Comparison of ENCODE assay signal across 17 mouse cellular contexts in genomic region chr9:68913191-68913697, GRCm38 (mm10).
DNase-seq lines count a peak whose midpoint lies in the region; ATAC-seq and TF ChIP-seq lines count a peak whose summit lies in the region.
"Had no signal": no experiment of that assay in that cellular context is flagged by ENCODE, and none has a peak within 500 bp of the region (broad histone marks: within the 10 kb centered on the region; RNA-seq: fewer than 3 reads in every experiment).

No protein-coding gene starts in this region.

- peaks cover 20% of the 10 kb centered on the region for H3K4me1 ChIP-seq in kidney, embryonic 15.5 days
- H3K4me1 ChIP-seq in forebrain, embryonic 12.5 days, result peaks cover 9% of the 10 kb centered on the region; the same call in 1 of the 2 replicates
- H3K4me1 ChIP-seq: neural tube, embryonic 12.5 days had no signal

- H3K4me2 ChIP-seq in kidney, embryonic 15.5 days, result no peak overlapping the region
- H3K4me2 ChIP-seq in forebrain, embryonic 12.5 days, result no peak overlapping the region
- H3K4me2 ChIP-seq: forebrain, embryonic 15.5 days; midbrain, embryonic 15.5 days; neural tube, embryonic 12.5 days had no signal

- no peaks in the 10 kb centered on the region for H3K36me3 ChIP-seq in kidney, embryonic 15.5 days
- no peaks in the 10 kb centered on the region for H3K36me3 ChIP-seq in forebrain, embryonic 12.5 days (replicated peaks)
- H3K36me3 ChIP-seq: forebrain, embryonic 15.5 days; heart, embryonic 10.5 days; midbrain, embryonic 15.5 days; neural tube, embryonic 12.5 days had no signal

- intact Hi-C loops in gastrocnemius, adult 2 months (cut with DNase I), result no loop called here

- no peak for DNase-seq in gastrocnemius, adult 2 months
- DNase-seq in gastrocnemius, adult 18-20 months (ENCODE audit: low spot score), result no peak
- no peak for DNase-seq in kidney, adult 11 months
- peak; percentile 34 for DNase-seq in retina, postnatal 1 day
- no peak for DNase-seq in retina, embryonic 14.5 days (ENCODE audit: low spot score)
- DNase-seq: cerebellum, adult 2 months; gastrocnemius, postnatal 10 days; layer of hippocampus, postnatal 36 days; liver, postnatal 0 days; thymus, postnatal 14 days had no signal

- H3K9ac ChIP-seq in kidney, embryonic 15.5 days, result no peak overlapping the region
- H3K9ac ChIP-seq in forebrain, embryonic 12.5 days, result no peak overlapping the region
- H3K9ac ChIP-seq: forebrain, embryonic 15.5 days; liver, postnatal 0 days; midbrain, embryonic 15.5 days; neural tube, embryonic 12.5 days had no signal

- H3K4me3 ChIP-seq in gastrocnemius, adult 2 months, result no peak overlapping the region
- H3K4me3 ChIP-seq in kidney, embryonic 15.5 days (replicated peaks), result no peak overlapping the region
- no peak overlapping the region for H3K4me3 ChIP-seq in forebrain, embryonic 12.5 days (replicated peaks)
- H3K4me3 ChIP-seq: forebrain, embryonic 15.5 days; heart, embryonic 10.5 days; midbrain, embryonic 15.5 days; neural tube, embryonic 12.5 days had no signal

- WGBS in kidney, embryonic 15.5 days, result 59% methylated on average over 10 of the region's 10 CpGs
- WGBS in forebrain, embryonic 12.5 days, result 66% methylated on average over 10 of the region's 10 CpGs

- TF ChIP-seq CTCF in gastrocnemius, adult 2 months (IDR thresholded peaks at IDR 0.05), result no peak

- H3K27me3 ChIP-seq in kidney, embryonic 15.5 days, result no peaks in the 10 kb centered on the region
- H3K27me3 ChIP-seq in forebrain, embryonic 12.5 days, result 0 out of 2 replicates have a peak, but pooled peaks cover under 1% of the 10 kb centered on the region
- H3K27me3 ChIP-seq: forebrain, embryonic 15.5 days; midbrain, embryonic 15.5 days; neural tube, embryonic 12.5 days had no signal

- no peaks in the 10 kb centered on the region for H3K9me3 ChIP-seq in kidney, embryonic 15.5 days (replicated peaks)
- no peaks in the 10 kb centered on the region for H3K9me3 ChIP-seq in forebrain, embryonic 12.5 days
- H3K9me3 ChIP-seq: forebrain, embryonic 15.5 days; heart, embryonic 10.5 days; midbrain, embryonic 15.5 days had no signal

- H3K27ac ChIP-seq in gastrocnemius, adult 2 months, result peak overlapping the region; percentile 76; the same call in 1 of the 2 replicates
- H3K27ac ChIP-seq in kidney, embryonic 15.5 days, result peak overlapping the region; percentile 9
- no peak overlapping the region for H3K27ac ChIP-seq in forebrain, embryonic 12.5 days
- H3K27ac ChIP-seq: forebrain, embryonic 15.5 days; heart, embryonic 10.5 days; midbrain, embryonic 15.5 days; neural tube, embryonic 12.5 days had no signal

- ATAC-seq in kidney, embryonic 15.5 days (replicated peaks; ENCODE audit: low FRiP score), result no peak
- no peak for ATAC-seq in forebrain, embryonic 12.5 days (ENCODE audit: low FRiP score)
- ATAC-seq: forebrain, embryonic 15.5 days; intestine, embryonic 16.5 days; liver, postnatal 0 days; midbrain, embryonic 15.5 days had no signal
